Mouse (Mus musculus): ENCODE results near the gene Naglu. TPM values are rescaled to one million over a fixed set of nuclear protein-coding genes. Genes with fewer than 3 reads are reported as not detected.

Gene Naglu
- polyA plus RNA-seq, 1 experiment: 30.7 TPM

DNA sequence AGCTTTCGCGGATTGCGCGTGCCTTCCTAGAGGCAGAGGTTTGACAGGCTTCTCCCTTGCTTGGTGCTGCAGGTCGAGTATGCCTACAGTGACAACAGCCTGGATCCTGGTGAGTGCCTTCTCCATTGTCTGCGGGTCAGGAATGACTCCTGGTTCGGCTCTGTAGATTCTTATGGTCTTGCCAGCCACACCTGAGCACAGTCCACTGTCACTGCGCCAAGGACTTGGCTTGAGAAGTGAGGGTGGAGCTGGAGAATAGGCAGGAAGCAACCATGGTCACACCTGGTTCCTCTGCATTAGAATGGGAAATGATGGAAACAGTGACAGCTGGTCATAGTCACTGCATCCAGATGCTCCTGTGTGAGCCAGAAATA, 17.9 kb downstream of the Naglu start:
- H3K36me3 ChIP-seq (replicated peaks; ENCODE audit: low read length): peaks cover 80% of the 10 kb centered on the region
- TF ChIP-seq GATA1 (IDR thresholded peaks at IDR 0.05; ENCODE audit: borderline replicate concordance, low read length) (no peak), FLI1 (IDR thresholded peaks at IDR 0.05; ENCODE audit: low read length) (no peak)
- H3K27me3 ChIP-seq (replicated peaks): no peaks in the 10 kb centered on the region
- H3K9me3 ChIP-seq: no peaks in the 10 kb centered on the region
- peak overlapping the region; percentile 92 for H3K4me3 ChIP-seq (replicated peaks)
- H3K4me1 ChIP-seq: peaks cover 72% of the 10 kb centered on the region

- Histone ChIP-seq H3K36me3 (replicated peaks; ENCODE audit: low read length) (peaks cover 83% of the 10 kb centered on the region), H3K27me3 (replicated peaks) (no peaks in the 10 kb centered on the region), H3K9me3 (no peaks in the 10 kb centered on the region), H3K4me3 (replicated peaks) (no peak overlapping the region), H3K4me1 (peaks cover 68% of the 10 kb centered on the region)
- TF ChIP-seq FLI1 (IDR thresholded peaks at IDR 0.05; ENCODE audit: low read length) (no peak), GATA1 (IDR thresholded peaks at IDR 0.05; ENCODE audit: borderline replicate concordance, low read length) (no peak)
Measured at GRCm38 (mm10) chr11:101089931-101090330, 20.1 kb downstream of the Naglu start.

- H3K36me3 ChIP-seq (replicated peaks; ENCODE audit: low read length): peaks cover 81% of the 10 kb centered on the region
- TF ChIP-seq GATA1 (IDR thresholded peaks at IDR 0.05; ENCODE audit: borderline replicate concordance, low read length): no peak
Measured at GRCm38 (mm10) chr11:101094930-101095313, 25.1 kb downstream of the Naglu start.

GRCm38 (mm10) chr11:101095314-101096024, 25.7 kb downstream of the Naglu start, which contains the start of gene Psmc3ip:
Gene Psmc3ip (minus strand): TSS chr11:101095436.
- no peak for TF ChIP-seq GATA1 (IDR thresholded peaks at IDR 0.05; ENCODE audit: borderline replicate concordance, low read length)
- TF ChIP-seq FLI1 (IDR thresholded peaks at IDR 0.05; ENCODE audit: low read length): peak; percentile 90; the same call in 1 of the 2 replicates
- no peaks in the 10 kb centered on the region for H3K27me3 ChIP-seq (replicated peaks)
- peak within 1 kb of the TSS; percentile 97 for H3K4me3 ChIP-seq (replicated peaks)
- peaks cover 81% of the 10 kb centered on the region for H3K36me3 ChIP-seq (replicated peaks; ENCODE audit: low read length)
- peaks cover 34% of the 10 kb centered on the region for H3K4me1 ChIP-seq
- no peaks in the 10 kb centered on the region for H3K9me3 ChIP-seq

More at GRCm38 (mm10) chr11:101094930-101095313, 25.1 kb downstream of the Naglu start:
- Histone ChIP-seq H3K27me3 (replicated peaks) (no peaks in the 10 kb centered on the region), H3K4me3 (replicated peaks) (peak overlapping the region; percentile 97), H3K9me3 (no peaks in the 10 kb centered on the region), H3K4me1 (peaks cover 35% of the 10 kb centered on the region)

DNA sequence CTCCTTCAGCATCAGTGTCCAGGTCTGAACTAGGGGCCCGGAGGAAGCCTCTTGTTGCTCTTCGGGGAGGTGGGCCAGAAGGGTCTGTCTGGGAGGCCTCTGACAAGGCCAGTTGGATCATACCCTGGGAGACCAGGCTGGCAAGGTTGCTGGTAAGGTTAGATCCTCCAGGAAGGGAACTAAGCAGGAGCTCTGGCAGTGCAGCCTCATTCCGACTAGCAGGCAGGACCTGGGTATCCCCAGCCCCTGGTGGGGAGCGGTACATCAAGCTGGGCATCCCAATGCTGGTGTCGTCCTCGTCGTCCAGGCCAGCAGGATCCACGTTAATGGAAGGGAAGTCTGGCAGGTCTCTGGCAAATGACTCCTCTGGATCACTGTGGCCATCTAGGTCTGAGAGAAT, 28.4 kb downstream of the Naglu start:
- H3K4me1 ChIP-seq: peaks cover 35% of the 10 kb centered on the region
- H3K36me3 ChIP-seq (replicated peaks; ENCODE audit: low read length): peaks cover 80% of the 10 kb centered on the region

GRCm38 (mm10) chr11:101103011-101103410, 33.2 kb downstream of the Naglu start:
- H3K4me3 ChIP-seq (replicated peaks): no peak overlapping the region

More for the DNA sequence above, 28.4 kb downstream of the Naglu start:
- Histone ChIP-seq H3K27me3 (replicated peaks) (no peaks in the 10 kb centered on the region), H3K4me3 (replicated peaks) (no peak overlapping the region), H3K9me3 (no peaks in the 10 kb centered on the region)
- no peak for TF ChIP-seq GATA1 (IDR thresholded peaks at IDR 0.05; ENCODE audit: borderline replicate concordance, low read length)
- TF ChIP-seq FLI1 (IDR thresholded peaks at IDR 0.05; ENCODE audit: low read length): no peak

DNA sequence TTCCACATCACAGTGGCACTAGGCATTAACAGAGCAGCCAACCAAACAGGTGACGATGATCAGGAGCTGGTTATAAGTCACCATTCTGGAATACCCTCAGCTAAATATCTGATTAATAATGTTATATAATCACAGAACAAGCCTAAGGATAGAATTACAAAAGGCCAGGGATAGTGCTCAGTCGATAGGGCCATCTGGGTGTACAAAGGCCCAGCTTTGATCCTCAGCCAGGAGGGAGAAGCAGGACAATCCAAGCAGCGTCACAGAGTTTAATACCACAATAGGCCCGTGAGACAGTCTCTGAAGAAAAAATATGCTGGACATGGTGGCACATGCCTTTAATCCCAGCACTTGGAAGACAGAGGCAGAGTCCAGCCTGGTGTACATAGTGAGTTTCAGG, 39.5 kb downstream of the Naglu start:
- Histone ChIP-seq H3K36me3 (replicated peaks; ENCODE audit: low read length) (peaks cover 63% of the 10 kb centered on the region), H3K9me3 (peaks cover 5% of the 10 kb centered on the region), H3K4me1 (peaks cover 33% of the 10 kb centered on the region), H3K27me3 (replicated peaks) (no peaks in the 10 kb centered on the region), H3K4me3 (replicated peaks) (no peak overlapping the region)
- TF ChIP-seq GATA1 (IDR thresholded peaks at IDR 0.05; ENCODE audit: borderline replicate concordance, low read length): no peak

More at GRCm38 (mm10) chr11:101103011-101103410, 33.2 kb downstream of the Naglu start:
- TF ChIP-seq GATA1 (IDR thresholded peaks at IDR 0.05; ENCODE audit: borderline replicate concordance, low read length) (no peak), FLI1 (IDR thresholded peaks at IDR 0.05; ENCODE audit: low read length) (no peak)
- Histone ChIP-seq H3K36me3 (replicated peaks; ENCODE audit: low read length) (peaks cover 94% of the 10 kb centered on the region), H3K27me3 (replicated peaks) (no peaks in the 10 kb centered on the region), H3K9me3 (no peaks in the 10 kb centered on the region), H3K4me1 (peaks cover 31% of the 10 kb centered on the region)

DNA sequence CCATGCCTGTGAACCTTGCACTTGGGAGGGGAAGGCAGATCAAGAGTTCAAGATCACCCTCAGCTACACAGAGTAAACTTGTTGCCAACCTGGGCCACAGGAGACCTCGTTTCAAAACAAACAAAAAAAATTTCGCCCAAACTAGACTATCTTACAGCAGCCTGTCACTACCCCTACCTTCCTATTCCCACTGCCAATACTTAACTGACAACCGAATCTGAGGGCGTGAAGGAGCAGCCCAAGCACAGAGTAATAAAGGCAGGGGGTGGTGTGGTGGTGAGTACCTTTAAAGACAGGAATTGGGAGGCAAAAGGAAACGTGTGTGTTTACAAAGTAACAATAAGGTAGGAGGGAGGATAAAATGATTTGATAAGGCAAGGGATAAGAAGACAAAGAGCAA, 40.9 kb downstream of the Naglu start:
- TF ChIP-seq GATA1 (IDR thresholded peaks at IDR 0.05; ENCODE audit: borderline replicate concordance, low read length) (no peak), FLI1 (IDR thresholded peaks at IDR 0.05; ENCODE audit: low read length) (no peak)
- Histone ChIP-seq H3K4me1 (peaks cover 33% of the 10 kb centered on the region), H3K27me3 (replicated peaks) (no peaks in the 10 kb centered on the region), H3K36me3 (replicated peaks; ENCODE audit: low read length) (peaks cover 60% of the 10 kb centered on the region), H3K4me3 (replicated peaks) (no peak overlapping the region), H3K9me3 (peaks cover 5% of the 10 kb centered on the region)

GRCm38 (mm10) chr11:101111178-101111577, 41.4 kb downstream of the Naglu start:
- TF ChIP-seq FLI1 (IDR thresholded peaks at IDR 0.05; ENCODE audit: low read length) (no peak), GATA1 (IDR thresholded peaks at IDR 0.05; ENCODE audit: borderline replicate concordance, low read length) (no peak)
- peaks cover 60% of the 10 kb centered on the region for H3K36me3 ChIP-seq (replicated peaks; ENCODE audit: low read length)
- no peaks in the 10 kb centered on the region for H3K27me3 ChIP-seq (replicated peaks)
- H3K9me3 ChIP-seq: peaks cover 5% of the 10 kb centered on the region
- H3K4me1 ChIP-seq: peaks cover 37% of the 10 kb centered on the region
- no peak overlapping the region for H3K4me3 ChIP-seq (replicated peaks)

- Histone ChIP-seq H3K9me3 (peaks cover 5% of the 10 kb centered on the region), H3K4me3 (replicated peaks) (no peak overlapping the region), H3K27me3 (replicated peaks) (no peaks in the 10 kb centered on the region), H3K4me1 (peaks cover 47% of the 10 kb centered on the region), H3K36me3 (replicated peaks; ENCODE audit: low read length) (peaks cover 61% of the 10 kb centered on the region)
- TF ChIP-seq GATA1 (IDR thresholded peaks at IDR 0.05; ENCODE audit: borderline replicate concordance, low read length) (no peak), FLI1 (IDR thresholded peaks at IDR 0.05; ENCODE audit: low read length) (no peak)
Measured at GRCm38 (mm10) chr11:101112186-101112585, 42.4 kb downstream of the Naglu start.
